Mouse (Mus musculus): ENCODE measurements around the gene Kcnj4. TPM values are rescaled to one million over a fixed set of nuclear protein-coding genes. Genes with fewer than 3 reads are reported as not detected.

Kcnj4 gene
- polyA plus RNA-seq, 1 experiment from 2014 or later, result not detected

GRCm38 (mm10) chr15:79436481-79436921, 68.5 kb downstream of the Kcnj4 start:
- H3K9me3 ChIP-seq, result no peaks in the 10 kb centered on the region
- H3K27me3 ChIP-seq, result no peaks in the 10 kb centered on the region
- 0 out of 2 replicates have a peak overlapping the region, but pooled peaks have one; percentile 8 for H3K9ac ChIP-seq (replicated peaks)
- H3K36me3 ChIP-seq, result peaks cover 76% of the 10 kb centered on the region
- H3K4me2 ChIP-seq (replicated peaks), result no peak overlapping the region; the same call in 1 of the 2 replicates
- no peak for ATAC-seq (ENCODE audit: low FRiP score, low read depth)
- 69% methylated on average over 7 of the region's 7 CpGs for WGBS
- no peak overlapping the region for H3K4me3 ChIP-seq
- H3K4me1 ChIP-seq, result peaks cover 69% of the 10 kb centered on the region
- H3K27ac ChIP-seq (replicated peaks), result no peak overlapping the region

- Histone ChIP-seq H3K27ac (replicated peaks) (no peak overlapping the region; the same call in 1 of the 2 replicates), H3K4me2 (replicated peaks) (no peak overlapping the region), H3K4me3 (no peak overlapping the region), H3K4me1 (peaks cover 63% of the 10 kb centered on the region), H3K9me3 (no peaks in the 10 kb centered on the region), H3K9ac (replicated peaks) (no peak overlapping the region), H3K27me3 (no peaks in the 10 kb centered on the region), H3K36me3 (peaks cover 89% of the 10 kb centered on the region)
- no peak for ATAC-seq (ENCODE audit: low FRiP score, low read depth)
- WGBS, result 27% methylated on average over 7 of the region's 7 CpGs
Observed at GRCm38 (mm10) chr15:79435191-79435671, 69.8 kb downstream of the Kcnj4 start.

Small RNA genes lying within 50 kb of the gene (microRNA-seq; reads per million reads assigned to microRNA genes)
- gene Gm44302, result not detected

Other genes with a start within 250 kb of the Kcnj4 start
- 0.72 and 2.4 TPM in 2 replicates for gene Baiap2l2, start 219.7 kb downstream of the Kcnj4 start, polyA plus RNA-seq (2016; fragmentation: Nextera tagmentation; extraction: Ambion mirVana)
- 35.4 and 37.1 TPM in 2 replicates for gene Pla2g6, start 176.9 kb downstream of the Kcnj4 start, polyA plus RNA-seq (2016; fragmentation: Nextera tagmentation; extraction: Ambion mirVana)
- gene Maff, start 158.6 kb downstream of the Kcnj4 start, polyA plus RNA-seq (2016; fragmentation: Nextera tagmentation; extraction: Ambion mirVana), result 0.97 and 1.2 TPM in 2 replicates
- 47.1 and 47.9 TPM in 2 replicates for gene Tmem184b, start 101.7 kb downstream of the Kcnj4 start, polyA plus RNA-seq (2016; fragmentation: Nextera tagmentation; extraction: Ambion mirVana)
- 267 and 291 TPM in 2 replicates for gene Csnk1e, start 49.7 kb downstream of the Kcnj4 start, polyA plus RNA-seq (2016; fragmentation: Nextera tagmentation; extraction: Ambion mirVana)
- 18.2 and 26.6 TPM in 2 replicates for gene Kdelr3, start 11.2 kb upstream of the Kcnj4 start, polyA plus RNA-seq (2016; fragmentation: Nextera tagmentation; extraction: Ambion mirVana)
- 73.6 and 74.9 TPM in 2 replicates for gene Ddx17, start 41.5 kb upstream of the Kcnj4 start, polyA plus RNA-seq (2016; fragmentation: Nextera tagmentation; extraction: Ambion mirVana)
- gene Dmc1, start 99.9 kb upstream of the Kcnj4 start, polyA plus RNA-seq (2016; fragmentation: Nextera tagmentation; extraction: Ambion mirVana), result 1.1 and 1.4 TPM in 2 replicates
- 4.6 and 5.4 TPM in 2 replicates for gene Fam227a, start 153.7 kb upstream of the Kcnj4 start, polyA plus RNA-seq (2016; fragmentation: Nextera tagmentation; extraction: Ambion mirVana)
- 79.7 and 82.0 TPM in 2 replicates for gene Cby1, start 154.0 kb upstream of the Kcnj4 start, polyA plus RNA-seq (2016; fragmentation: Nextera tagmentation; extraction: Ambion mirVana)
- gene Tomm22, start 165.6 kb upstream of the Kcnj4 start, polyA plus RNA-seq (2016; fragmentation: Nextera tagmentation; extraction: Ambion mirVana), result 252 and 269 TPM in 2 replicates
- 24.8 and 27.5 TPM in 2 replicates for gene Josd1, start 182.7 kb upstream of the Kcnj4 start, polyA plus RNA-seq (2016; fragmentation: Nextera tagmentation; extraction: Ambion mirVana)
- 44.8 and 51.0 TPM in 2 replicates for gene Gtpbp1, start 185.6 kb upstream of the Kcnj4 start, polyA plus RNA-seq (2016; fragmentation: Nextera tagmentation; extraction: Ambion mirVana)
- 8.0 and 8.7 TPM in 2 replicates for gene Sun2, start 237.3 kb upstream of the Kcnj4 start, polyA plus RNA-seq (2016; fragmentation: Nextera tagmentation; extraction: Ambion mirVana)